Comparison of ENCODE assay signal across 8 mouse cellular contexts in the genomic region with DNA sequence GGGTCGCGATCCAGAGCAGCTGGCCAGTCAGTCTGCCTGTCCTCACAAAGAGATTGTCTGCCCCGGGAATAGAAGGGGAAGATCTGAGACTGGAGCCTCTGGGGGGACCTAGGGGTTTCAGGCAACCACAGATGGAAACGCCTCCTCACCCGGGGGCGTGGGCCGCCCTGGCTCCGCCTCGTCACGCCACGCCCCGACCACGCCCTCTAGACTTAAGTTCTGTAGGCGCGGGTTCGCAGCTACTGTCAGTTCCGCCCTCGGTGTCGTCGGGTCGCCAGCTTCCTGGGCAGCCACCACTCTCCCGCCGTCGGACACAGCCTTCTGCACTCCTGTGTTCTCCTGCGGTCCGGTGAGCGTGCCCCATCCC. TPM values are rescaled to one million over a fixed set of nuclear protein-coding genes. Genes with fewer than 3 reads are reported as not detected.
DNase-seq lines count a peak whose midpoint lies in the region; ATAC-seq and TF ChIP-seq lines count a peak whose summit lies in the region.

A gene (plus strand): TSS at position 221 of the 367 bp plus-strand sequence.

- peak within 1 kb of the TSS; percentile 56 for H3K9ac ChIP-seq in forebrain, embryonic 13.5 days
- H3K9ac ChIP-seq in liver, postnatal 0 days (replicated peaks) = peak within 1 kb of the TSS; percentile 75
- peak within 1 kb of the TSS; percentile 49 for H3K9ac ChIP-seq in neural tube, embryonic 12.5 days

- H3K4me2 ChIP-seq in forebrain, embryonic 13.5 days = peak within 1 kb of the TSS; percentile 66
- peak within 1 kb of the TSS; percentile 93 for H3K4me2 ChIP-seq in liver, postnatal 0 days (ENCODE audit: low read depth, low read length)
- peak within 1 kb of the TSS; percentile 86 for H3K4me2 ChIP-seq in neural tube, embryonic 12.5 days (replicated peaks)

- DNase-seq in CD4-positive, CD25-positive, alpha-beta regulatory T cell, adult 2 months (ENCODE audit: low read depth, low spot score) = peak; percentile 96
- DNase-seq in adrenal gland, postnatal 25 days = peak; percentile 86
- DNase-seq in heart, postnatal 25 days (ENCODE audit: low spot score) = peak; percentile 85
- peak; percentile 80 for DNase-seq in layer of hippocampus, adult 11-12 months (ENCODE audit: low spot score)
- DNase-seq in liver, postnatal 0 days = peak; percentile 96
- DNase-seq in testis, postnatal 10 days (ENCODE audit: low spot score) = peak; percentile 96

- no peak for TF ChIP-seq EP300 in liver, postnatal 0 days (IDR thresholded peaks at IDR 0.05; ENCODE audit: low read depth)

- peak within 1 kb of the TSS; percentile 38 for H3K4me3 ChIP-seq in forebrain, embryonic 13.5 days
- H3K4me3 ChIP-seq in liver, postnatal 0 days (ENCODE audit: low read depth, low read length) = peak within 1 kb of the TSS; percentile 82
- H3K4me3 ChIP-seq in neural tube, embryonic 12.5 days = peak within 1 kb of the TSS; percentile 44

- peaks cover 9% of the 10 kb centered on the region; the same call in 1 of the 2 replicates for H3K27me3 ChIP-seq in forebrain, embryonic 13.5 days
- no peaks in the 10 kb centered on the region for H3K27me3 ChIP-seq in liver, postnatal 0 days (ENCODE audit: insufficient read depth, low read length)
- peaks cover 10% of the 10 kb centered on the region; the same call in 1 of the 2 replicates for H3K27me3 ChIP-seq in neural tube, embryonic 12.5 days (replicated peaks)

- no peaks in the 10 kb centered on the region for H3K9me3 ChIP-seq in forebrain, embryonic 13.5 days (replicated peaks)
- H3K9me3 ChIP-seq in liver, postnatal 0 days (ENCODE audit: low read length) = no peaks in the 10 kb centered on the region
- H3K9me3 ChIP-seq in neural tube, embryonic 12.5 days = no peaks in the 10 kb centered on the region

- WGBS in forebrain, embryonic 13.5 days = 2% methylated on average over 27 of the region's 27 CpGs
- WGBS in liver, postnatal 0 days (ENCODE audit: insufficient replicate concordance) = 0% methylated on average over 27 of the region's 27 CpGs
- 1% methylated on average over 27 of the region's 27 CpGs for WGBS in neural tube, embryonic 12.5 days

- no peak for TF ChIP-seq CTCF in liver, postnatal 0 days (IDR thresholded peaks at IDR 0.05; ENCODE audit: low read depth)

- peaks cover 44% of the 10 kb centered on the region for H3K4me1 ChIP-seq in forebrain, embryonic 13.5 days
- H3K4me1 ChIP-seq in liver, postnatal 0 days (ENCODE audit: insufficient read depth) = peaks cover 40% of the 10 kb centered on the region
- peaks cover 36% of the 10 kb centered on the region for H3K4me1 ChIP-seq in neural tube, embryonic 12.5 days

- H3K27ac ChIP-seq in forebrain, embryonic 13.5 days = no peak within 1 kb of the TSS
- H3K27ac ChIP-seq in liver, postnatal 0 days (ENCODE audit: low read depth) = peak within 1 kb of the TSS; percentile 94
- no peak within 1 kb of the TSS for H3K27ac ChIP-seq in neural tube, embryonic 12.5 days

- intact Hi-C loops in heart, postnatal 25 days (cut with DNase I) = loop anchor here (2.0 kb wide), 1 partner anchor 62 kb away; no protein-coding TSS in a partner anchor

- H3K36me3 ChIP-seq in forebrain, embryonic 13.5 days (ENCODE audit: poor library complexity, severe bottlenecking) = peaks cover 3% of the 10 kb centered on the region; the same call in 1 of the 2 replicates
- H3K36me3 ChIP-seq in liver, postnatal 0 days (replicated peaks; ENCODE audit: insufficient read depth, low read length) = peaks cover 38% of the 10 kb centered on the region
- H3K36me3 ChIP-seq in neural tube, embryonic 12.5 days = peaks cover under 1% of the 10 kb centered on the region; the same call in 1 of the 2 replicates

- peak; percentile 34; the same call in 1 of the 2 replicates for ATAC-seq in forebrain, embryonic 13.5 days
- peak; percentile 82 for ATAC-seq in liver, postnatal 0 days
- peak; percentile 51 for ATAC-seq in neural tube, embryonic 12.5 days (ENCODE audit: low FRiP score, low read depth)

RNA-seq across cellular contexts. Expression of the gene that starts here (rescaled TPM):
- 142 and 190 TPM in 2 replicates for total RNA-seq in adrenal gland, postnatal 25 days (2021)
- polyA plus RNA-seq in forebrain, embryonic 13.5 days (2015; fragmentation: Nextera tagmentation; extraction: Ambion mirVana) = 43.9 and 46.0 TPM in 2 replicates
- 100 to 1,000 TPM; 426 to 460 TPM for total RNA-seq in heart, postnatal 25 days (2021)
- polyA plus RNA-seq in liver, postnatal 0 days (2015; fragmentation: Nextera tagmentation; extraction: Ambion mirVana) = 530 and 545 TPM in 2 replicates
- 110 and 111 TPM in 2 replicates for polyA plus RNA-seq in neural tube, embryonic 12.5 days (2016; fragmentation: Nextera tagmentation; extraction: Ambion mirVana)
